Mouse (Mus musculus) thymus, adult 18-20 months (tissue): ENCODE measurements at regions not wholly inside any gene's neighbourhood (a gene's known extent, or its start where the extent isn't known, plus 50 kb on each side); places are given as distances from the start of the nearest gene placed in this dataset.

Source experiments
- DNase-seq, 2 experiments: peaks; one replicate each; pipeline ENCODE4 v3.0.0; 2022; ENCODE audit warnings: mixed read lengths in 2 of 2

GRCm38 (mm10) chr16:21274012-21274528 is 69.5 kb downstream of the Ephb3 start:
- no peak for DNase-seq

GRCm38 (mm10) chr16:21277789-21278342 is 73.3 kb downstream of the Ephb3 start:
- DNase-seq = no peak

- DNase-seq = no peak
Observed at GRCm38 (mm10) chr16:21278387-21278786, 73.8 kb downstream of the Ephb3 start.

- DNase-seq = no peak
Observed at GRCm38 (mm10) chr16:21280200-21280627, 75.7 kb downstream of the Ephb3 start.

GRCm38 (mm10) chr16:21281958-21282730 is 77.6 kb downstream of the Ephb3 start:
- no peak for DNase-seq

GRCm38 (mm10) chr16:21286099-21286498 is 81.5 kb downstream of the Ephb3 start:
- DNase-seq = no peak

- DNase-seq = no peak
Observed at GRCm38 (mm10) chr16:21289528-21289927, 85.0 kb downstream of the Ephb3 start.

- DNase-seq = no peak
Observed at GRCm38 (mm10) chr16:21293010-21293409, 88.5 kb downstream of the Ephb3 start.

GRCm38 (mm10) chr16:21293569-21293968 is 89.0 kb downstream of the Ephb3 start:
- DNase-seq = no peak

GRCm38 (mm10) chr16:21294677-21295411 is 90.3 kb downstream of the Ephb3 start:
- no peak for DNase-seq

GRCm38 (mm10) chr16:21295956-21296733 is 91.6 kb downstream of the Ephb3 start:
- no peak for DNase-seq

GRCm38 (mm10) chr16:21296786-21297185 is 92.2 kb downstream of the Ephb3 start:
- no peak for DNase-seq

GRCm38 (mm10) chr16:21298866-21299265 is 94.3 kb downstream of the Ephb3 start:
- no peak for DNase-seq

GRCm38 (mm10) chr16:21305859-21306258 is 101.3 kb downstream of the Ephb3 start:
- no peak for DNase-seq

GRCm38 (mm10) chr16:21308513-21308912 is 104.0 kb downstream of the Ephb3 start:
- no peak for DNase-seq

- peak; percentile 73 to 75 for DNase-seq
Observed at GRCm38 (mm10) chr16:21310636-21311615, 106.4 kb downstream of the Ephb3 start.

GRCm38 (mm10) chr16:21311781-21312180 is 107.2 kb downstream of the Ephb3 start:
- DNase-seq = no peak

GRCm38 (mm10) chr16:21315751-21316151 is 107.2 kb upstream of the Vps8 start:
- no peak for DNase-seq

GRCm38 (mm10) chr16:21318009-21318639 is 104.8 kb upstream of the Vps8 start:
- no peak for DNase-seq

GRCm38 (mm10) chr16:21318640-21319365 is 104.1 kb upstream of the Vps8 start:
- DNase-seq = no peak
